Mouse (Mus musculus): ENCODE results near the gene Olfr1450. TPM values are rescaled to one million over a fixed set of nuclear protein-coding genes. Genes with fewer than 3 reads are reported as not detected.
"Not testable (repeated sequence)": the region's sequence is repeated elsewhere in the genome, so short reads cannot be mapped to it uniquely, and the experiment has no call there.

The Olfr1450 gene
- total RNA-seq (2014; rRNA removed) (not detected in 2 replicates), polyA plus RNA-seq (2012; rRNA removed) (not detected in 2 replicates)

DNA sequence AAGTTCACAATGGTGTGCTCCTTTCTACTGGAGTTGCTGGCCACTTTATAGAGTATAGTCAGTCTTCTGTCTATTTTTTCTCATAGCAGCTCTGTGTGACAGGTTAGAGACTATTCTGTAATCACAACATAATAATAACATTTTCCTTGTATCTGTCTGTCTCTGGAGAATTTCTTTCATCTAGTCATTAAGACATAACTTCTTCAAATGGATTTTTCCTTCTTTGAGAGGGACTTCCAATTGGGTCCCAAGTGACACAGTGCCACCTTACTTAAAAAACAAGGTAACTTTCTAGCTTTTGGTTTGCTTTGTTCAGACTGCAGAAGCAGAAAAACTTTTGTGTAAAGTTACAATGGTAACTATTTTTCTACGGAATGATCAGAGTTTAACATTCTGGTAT lies at the start of gene Olfr1450:
Gene Olfr1450, plus strand, starts transcription at position 301 of the 400 bp plus-strand sequence.
- Histone ChIP-seq H3K79me2 (ENCODE audit: control insufficient read depth, insufficient read depth, low read length) (no peaks in the 10 kb centered on the region), H3K27me3 (ENCODE audit: control insufficient read depth, insufficient read depth, low read length) (no peaks in the 10 kb centered on the region), H3K36me3 (ENCODE audit: control insufficient read depth, insufficient read depth, low read length) (no peaks in the 10 kb centered on the region), H3K9ac (ENCODE audit: low read depth, low read length) (no peak within 1 kb of the TSS), H3K27ac (replicated peaks; ENCODE audit: insufficient read depth, low read depth, low read length) (no peak within 1 kb of the TSS), H3K4me1 (ENCODE audit: control insufficient read depth, insufficient read depth, low read length) (no peaks in the 10 kb centered on the region), H3K4me3 (ENCODE audit: insufficient read depth, low read depth, low read length) (no peak within 1 kb of the TSS)
- DNase-seq (ENCODE audit: extremely low read depth, low read depth, low spot score) = no peak
- no peak for TF ChIP-seq POLR2A (IDR thresholded peaks at IDR 0.05; ENCODE audit: extremely low read depth, insufficient read depth, low read length)
- no peak for TF ChIP-seq CTCF (IDR thresholded peaks at IDR 0.05; ENCODE audit: low read depth, low read length)
- 76% methylated on average over 1 of the region's 1 CpGs for WGBS

DNA sequence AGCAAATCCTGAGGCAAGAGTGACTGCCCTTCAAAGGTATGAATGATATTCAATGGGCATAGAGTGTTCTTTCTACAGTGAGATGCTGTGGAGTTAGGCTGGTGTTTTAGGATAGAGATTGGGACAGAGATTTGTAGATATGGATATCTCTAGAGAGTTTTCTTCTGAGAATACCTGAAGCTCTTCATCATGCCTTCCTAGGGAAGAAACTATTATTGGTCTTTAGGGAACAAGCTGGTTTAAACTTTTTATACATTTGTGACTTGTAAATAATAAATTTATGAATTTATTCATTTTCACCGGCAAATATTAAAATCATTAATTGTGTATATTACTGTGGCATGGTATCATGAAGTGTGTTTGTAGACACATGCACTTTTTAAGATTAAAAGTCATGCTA lies 46.4 kb upstream of the Olfr1450 start, which contains the start of gene Olfr1447:
Gene Olfr1447, minus strand, starts transcription at position 101 of the 400 bp plus-strand sequence.
- H3K27me3 ChIP-seq (ENCODE audit: control insufficient read depth, insufficient read depth, low read length) = no peaks in the 10 kb centered on the region
- no peak for DNase-seq (ENCODE audit: extremely low read depth, low read depth, low spot score)
- no peaks in the 10 kb centered on the region for H3K36me3 ChIP-seq (ENCODE audit: control insufficient read depth, insufficient read depth, low read length)
- H3K4me3 ChIP-seq (ENCODE audit: insufficient read depth, low read depth, low read length) = no peak within 1 kb of the TSS
- 90% methylated on average over 1 of the region's 1 CpGs for WGBS
- TF ChIP-seq CTCF (IDR thresholded peaks at IDR 0.05; ENCODE audit: low read depth, low read length) (no peak), POLR2A (IDR thresholded peaks at IDR 0.05; ENCODE audit: extremely low read depth, insufficient read depth, low read length) (no peak)
- no peak within 1 kb of the TSS for H3K27ac ChIP-seq (replicated peaks; ENCODE audit: insufficient read depth, low read depth, low read length)
- no peaks in the 10 kb centered on the region for H3K79me2 ChIP-seq (ENCODE audit: control insufficient read depth, insufficient read depth, low read length)
- no peaks in the 10 kb centered on the region for H3K4me1 ChIP-seq (ENCODE audit: control insufficient read depth, insufficient read depth, low read length)
- H3K9ac ChIP-seq (ENCODE audit: low read depth, low read length) = no peak within 1 kb of the TSS

DNA sequence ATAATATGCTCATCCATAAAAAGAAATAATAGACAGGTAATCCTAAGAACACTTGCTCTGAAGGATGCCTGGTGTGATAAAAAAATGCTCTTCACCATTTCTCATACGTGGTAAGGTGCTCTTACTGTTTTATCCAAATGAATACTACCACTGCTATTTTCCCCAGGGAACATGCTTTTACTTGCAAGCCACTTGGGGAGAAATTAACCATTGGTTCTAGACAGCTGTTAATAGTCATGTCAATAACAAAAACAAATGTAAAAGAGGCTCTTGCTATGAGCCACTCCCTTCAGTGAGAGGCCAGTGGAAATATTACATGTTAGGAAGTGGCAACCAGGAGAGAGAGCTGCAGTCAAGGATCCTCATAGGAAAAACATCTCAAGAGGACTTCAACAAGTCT lies 25.7 kb upstream of the Olfr1450 start, which contains the start of gene Olfr1448:
Gene Olfr1448, minus strand, starts transcription at position 101 of the 400 bp plus-strand sequence.
- H3K4me3 ChIP-seq (ENCODE audit: insufficient read depth, low read depth, low read length) = no peak within 1 kb of the TSS
- H3K9ac ChIP-seq (ENCODE audit: low read depth, low read length) = no peak within 1 kb of the TSS
- H3K27me3 ChIP-seq (ENCODE audit: control insufficient read depth, insufficient read depth, low read length) = no peaks in the 10 kb centered on the region
- H3K36me3 ChIP-seq (ENCODE audit: control insufficient read depth, insufficient read depth, low read length) = no peaks in the 10 kb centered on the region
- no peak for DNase-seq (ENCODE audit: extremely low read depth, low read depth, low spot score)
- H3K4me1 ChIP-seq (ENCODE audit: control insufficient read depth, insufficient read depth, low read length) = no peaks in the 10 kb centered on the region
- WGBS = 66% methylated on average over 1 of the region's 1 CpGs
- TF ChIP-seq CTCF (IDR thresholded peaks at IDR 0.05; ENCODE audit: low read depth, low read length) = no peak
- TF ChIP-seq POLR2A (IDR thresholded peaks at IDR 0.05; ENCODE audit: extremely low read depth, insufficient read depth, low read length) = no peak
- H3K79me2 ChIP-seq (ENCODE audit: control insufficient read depth, insufficient read depth, low read length) = no peaks in the 10 kb centered on the region
- no peak within 1 kb of the TSS for H3K27ac ChIP-seq (replicated peaks; ENCODE audit: insufficient read depth, low read depth, low read length)

DNA sequence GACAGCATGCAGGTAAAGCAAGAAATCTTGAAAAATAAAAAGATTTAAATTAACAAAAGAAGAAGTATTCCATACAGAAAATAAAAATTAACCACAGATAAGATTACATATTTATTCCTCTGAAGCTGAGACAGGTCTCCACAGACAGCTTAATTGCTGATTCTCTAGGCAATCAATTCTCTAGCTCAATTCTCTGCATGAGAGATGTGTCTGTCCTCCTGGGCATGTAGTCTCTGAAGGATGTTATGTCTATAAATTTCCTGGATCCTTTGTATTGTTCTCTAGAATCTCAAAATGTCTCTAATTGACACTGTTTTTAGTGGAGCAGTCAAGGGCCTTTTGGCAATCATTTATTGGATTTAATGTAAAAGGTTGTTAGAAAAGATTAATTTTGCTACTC lies 19.5 kb upstream of the Olfr1450 start, which contains the start of gene Olfr1449:
Gene Olfr1449, plus strand, starts transcription at position 301 of the 400 bp plus-strand sequence.
- Histone ChIP-seq H3K36me3 (ENCODE audit: control insufficient read depth, insufficient read depth, low read length) (no peaks in the 10 kb centered on the region), H3K27me3 (ENCODE audit: control insufficient read depth, insufficient read depth, low read length) (no peaks in the 10 kb centered on the region), H3K79me2 (ENCODE audit: control insufficient read depth, insufficient read depth, low read length) (no peaks in the 10 kb centered on the region), H3K9ac (ENCODE audit: low read depth, low read length) (no peak within 1 kb of the TSS), H3K4me3 (ENCODE audit: insufficient read depth, low read depth, low read length) (no peak within 1 kb of the TSS), H3K27ac (replicated peaks; ENCODE audit: insufficient read depth, low read depth, low read length) (no peak within 1 kb of the TSS), H3K4me1 (ENCODE audit: control insufficient read depth, insufficient read depth, low read length) (no peaks in the 10 kb centered on the region)
- no peak for DNase-seq (ENCODE audit: extremely low read depth, low read depth, low spot score)
- no peak for TF ChIP-seq POLR2A (IDR thresholded peaks at IDR 0.05; ENCODE audit: extremely low read depth, insufficient read depth, low read length)
- TF ChIP-seq CTCF (IDR thresholded peaks at IDR 0.05; ENCODE audit: low read depth, low read length) = no peak

DNA sequence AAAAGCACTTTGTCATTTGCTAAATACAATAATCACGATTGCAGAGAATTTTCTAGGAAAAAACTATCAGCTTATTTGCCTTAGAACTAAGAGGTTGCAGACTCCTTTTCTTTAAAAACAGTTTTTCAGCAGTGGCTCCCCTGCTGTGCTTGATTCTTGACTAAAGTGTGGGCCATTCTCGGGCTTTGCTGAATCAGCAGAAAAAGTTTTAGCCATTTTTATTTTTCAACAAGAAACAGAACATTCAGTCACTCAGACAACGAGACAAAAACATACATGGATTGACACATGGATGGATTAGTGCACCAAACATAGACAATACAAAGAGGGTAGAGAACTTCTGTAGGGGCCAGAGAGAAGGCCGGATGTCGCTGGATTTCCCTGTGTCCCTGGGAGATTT lies 20.0 kb downstream of the Olfr1450 start:
- not testable (repeated sequence) for H3K4me1 ChIP-seq (ENCODE audit: control insufficient read depth, insufficient read depth, low read length); DNase-seq (ENCODE audit: extremely low read depth, low read depth, low spot score); H3K79me2 ChIP-seq (ENCODE audit: control insufficient read depth, insufficient read depth, low read length); H3K9ac ChIP-seq (ENCODE audit: low read depth, low read length); H3K27ac ChIP-seq (replicated peaks; ENCODE audit: insufficient read depth, low read depth, low read length); H3K36me3 ChIP-seq (ENCODE audit: control insufficient read depth, insufficient read depth, low read length); H3K4me3 ChIP-seq (ENCODE audit: insufficient read depth, low read depth, low read length); H3K27me3 ChIP-seq (ENCODE audit: control insufficient read depth, insufficient read depth, low read length)
- WGBS = 78% methylated on average over 5 of the region's 5 CpGs

DNA sequence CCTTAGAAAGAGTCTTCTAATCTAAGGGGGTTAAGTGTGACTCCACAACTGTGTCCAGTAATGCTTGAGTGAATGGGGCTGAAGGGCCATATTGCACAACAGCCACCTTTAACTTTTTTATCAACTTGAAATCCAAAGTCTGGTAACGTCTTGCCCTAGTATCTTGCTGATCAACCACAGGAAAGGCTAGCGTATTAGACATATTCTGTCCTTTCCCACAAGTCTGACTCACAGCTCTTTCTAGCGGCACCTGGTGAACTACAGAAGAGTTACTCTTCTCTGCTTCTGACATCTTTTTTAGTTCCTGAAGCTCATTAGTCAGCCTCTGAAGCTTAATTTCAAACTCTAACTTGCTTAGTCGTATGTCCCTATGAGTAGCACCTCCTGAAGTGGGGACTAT lies 42.3 kb downstream of the Olfr1450 start:
- H3K79me2 ChIP-seq (ENCODE audit: control insufficient read depth, insufficient read depth, low read length); H3K4me3 ChIP-seq (ENCODE audit: insufficient read depth, low read depth, low read length); H3K36me3 ChIP-seq (ENCODE audit: control insufficient read depth, insufficient read depth, low read length); DNase-seq (ENCODE audit: extremely low read depth, low read depth, low spot score); H3K4me1 ChIP-seq (ENCODE audit: control insufficient read depth, insufficient read depth, low read length); H3K27ac ChIP-seq (replicated peaks; ENCODE audit: insufficient read depth, low read depth, low read length); H3K9ac ChIP-seq (ENCODE audit: low read depth, low read length); H3K27me3 ChIP-seq (ENCODE audit: control insufficient read depth, insufficient read depth, low read length): not testable (repeated sequence)
- 94% methylated on average over 4 of the region's 4 CpGs for WGBS
